In the genomic region with DNA sequence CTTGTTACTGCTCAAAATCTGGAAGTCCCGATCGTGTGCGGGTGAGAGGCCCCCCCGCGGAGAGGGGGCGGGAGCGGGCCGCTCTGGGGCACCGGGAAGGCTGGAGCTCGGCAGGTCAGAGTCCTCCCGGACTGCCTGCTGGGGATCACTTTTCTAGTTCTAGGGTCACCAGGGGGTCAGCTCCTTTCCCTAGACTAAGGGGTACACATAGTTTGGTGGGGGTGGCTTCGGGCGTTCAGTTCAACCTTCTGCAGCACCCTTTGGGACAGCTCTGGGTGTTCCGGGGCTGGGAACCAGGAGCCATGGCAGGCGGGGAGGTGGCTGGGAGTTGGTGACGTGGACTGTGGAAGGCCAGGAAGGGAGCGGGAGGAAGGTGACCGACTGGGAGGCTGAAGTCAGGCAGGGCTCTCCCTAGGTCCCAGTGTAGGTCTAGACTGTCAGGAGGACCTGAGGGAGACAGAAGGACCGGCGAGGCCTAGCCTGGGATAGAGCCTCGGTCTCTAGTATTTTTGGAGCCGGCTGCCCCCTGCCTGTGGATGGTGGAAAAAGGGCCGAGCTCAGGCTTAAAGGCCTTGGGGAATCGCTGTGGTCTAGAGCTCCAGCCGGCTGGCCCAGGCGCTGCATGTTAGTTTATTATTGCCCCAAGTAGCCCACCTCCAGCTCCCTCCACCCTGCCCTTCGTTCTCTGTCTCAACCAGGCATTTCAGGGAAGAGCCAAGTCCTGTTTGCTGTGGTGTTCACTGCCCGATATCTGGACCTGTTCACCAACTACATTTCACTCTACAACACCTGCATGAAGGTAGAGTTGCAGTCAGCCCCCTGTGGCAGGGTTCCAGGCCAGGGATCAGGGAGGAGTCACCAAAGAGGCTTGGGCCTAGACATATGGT, we compare ENCODE assay signal across 8 mouse cellular contexts. TPM values are rescaled to one million over a fixed set of nuclear protein-coding genes. Genes with fewer than 3 reads are reported as not detected.
DNase-seq lines count a peak whose midpoint lies in the region; ATAC-seq lines count a peak whose summit lies in the region.

No protein-coding gene starts in this region.

- H3K27ac ChIP-seq in intestine, embryonic 14.5 days (ENCODE audit: low read depth), result peak overlapping the region; percentile 81
- peak overlapping the region; percentile 82 for H3K27ac ChIP-seq in midbrain, embryonic 16.5 days (ENCODE audit: low read length)

- WGBS in intestine, embryonic 14.5 days, result 2% methylated on average over 28 of the region's 28 CpGs
- WGBS in midbrain, embryonic 16.5 days, result 3% methylated on average over 28 of the region's 28 CpGs

- peaks cover 34% of the 10 kb centered on the region for H3K27me3 ChIP-seq in intestine, embryonic 14.5 days (replicated peaks; ENCODE audit: control insufficient read depth, insufficient read depth, low read length)
- H3K27me3 ChIP-seq in midbrain, embryonic 16.5 days (ENCODE audit: control insufficient read depth, insufficient read depth, low read depth, low read length), result no peaks in the 10 kb centered on the region

- H3K4me1 ChIP-seq in intestine, embryonic 14.5 days (replicated peaks; ENCODE audit: control insufficient read depth, insufficient read depth, low read length), result peaks cover 27% of the 10 kb centered on the region
- peaks cover 33% of the 10 kb centered on the region for H3K4me1 ChIP-seq in midbrain, embryonic 16.5 days (ENCODE audit: control insufficient read depth, insufficient read depth, low read length)

- H3K4me3 ChIP-seq in intestine, embryonic 14.5 days (ENCODE audit: low read depth, low read length), result peak overlapping the region; percentile 75
- peak overlapping the region; percentile 80 for H3K4me3 ChIP-seq in midbrain, embryonic 16.5 days (ENCODE audit: low read depth, low read length)

- H3K9me3 ChIP-seq in intestine, embryonic 14.5 days (ENCODE audit: control insufficient read depth, low read length), result no peaks in the 10 kb centered on the region
- H3K9me3 ChIP-seq in midbrain, embryonic 16.5 days (replicated peaks; ENCODE audit: control insufficient read depth, low read length, poor library complexity, severe bottlenecking), result no peaks in the 10 kb centered on the region

- peak overlapping the region; percentile 92 for H3K4me2 ChIP-seq in intestine, embryonic 14.5 days (ENCODE audit: low read length)
- peak overlapping the region; percentile 66 for H3K4me2 ChIP-seq in midbrain, embryonic 16.5 days (ENCODE audit: low read length)

- peak overlapping the region; percentile 82 for H3K9ac ChIP-seq in intestine, embryonic 14.5 days (ENCODE audit: low read length)
- H3K9ac ChIP-seq in midbrain, embryonic 16.5 days (ENCODE audit: low read depth, low read length), result peak overlapping the region; percentile 96

- H3K36me3 ChIP-seq in intestine, embryonic 14.5 days (ENCODE audit: control insufficient read depth, insufficient read depth, low read length), result peaks cover 36% of the 10 kb centered on the region
- H3K36me3 ChIP-seq in midbrain, embryonic 16.5 days (ENCODE audit: control insufficient read depth, insufficient read depth, low read length), result peaks cover 16% of the 10 kb centered on the region

- peak; percentile 54 for ATAC-seq in common myeloid progenitor, adult 5-6 weeks (replicated peaks; ENCODE audit: low read depth, poor library complexity, severe bottlenecking)
- peak; percentile 57 for ATAC-seq in intestine, embryonic 14.5 days (replicated peaks; ENCODE audit: low FRiP score, low TSS enrichment, low read depth)
- peak; percentile 33 for ATAC-seq in midbrain, embryonic 16.5 days

- peak; percentile 36 to 55 for DNase-seq in left cerebral cortex, adult 18-20 months (ENCODE audit: low spot score in 2 of 2)
- no peak for DNase-seq in left cerebral cortex, adult 11 months (ENCODE audit: low spot score)
- peak; percentile 55 for DNase-seq in gastrocnemius, postnatal 25 days
- peak; percentile 79 for DNase-seq in intestine, embryonic 14.5 days (ENCODE audit: low spot score)
- DNase-seq in liver, result peak; percentile 66
- DNase-seq in spleen, postnatal 14 days (ENCODE audit: low spot score in 2 of 2), result peak; percentile 43 to 58

RNA-seq across cellular contexts. Expression of a gene that starts 0.7 kb away (rescaled TPM):
- total RNA-seq in left cerebral cortex, adult 18-20 months (2021), result 10 to 100 TPM; 69.0 to 76.2 TPM
- 51.8 and 75.5 TPM in 2 replicates for total RNA-seq in common myeloid progenitor, adult 5-6 weeks (2017)
- 10 to 100 TPM; 53.4 to 64.2 TPM for total RNA-seq in gastrocnemius, postnatal 25 days (2021)
- 120 and 124 TPM in 2 replicates for polyA plus RNA-seq in intestine, embryonic 14.5 days (2014; fragmentation: Nextera tagmentation; extraction: Ambion mirVana)
- polyA plus RNA-seq in midbrain, embryonic 16.5 days (2015; fragmentation: Nextera tagmentation; extraction: Ambion mirVana), result 52.2 and 55.0 TPM in 2 replicates

RNA-seq across cellular contexts. Expression of a gene that starts 4.9 kb away (rescaled TPM):
- 10 to 100 TPM; 10.7 to 10.9 TPM for total RNA-seq in left cerebral cortex, adult 18-20 months (2021)
- total RNA-seq in common myeloid progenitor, adult 5-6 weeks (2017), result 0.23 TPM in 1 of 2 replicates, not detected in the other
- total RNA-seq in gastrocnemius, postnatal 25 days (2021), result under 1 TPM; 0.32 to 0.46 TPM
- 0.24 and 0.37 TPM in 2 replicates for polyA plus RNA-seq in intestine, embryonic 14.5 days (2014; fragmentation: Nextera tagmentation; extraction: Ambion mirVana)
- polyA plus RNA-seq in midbrain, embryonic 16.5 days (2015; fragmentation: Nextera tagmentation; extraction: Ambion mirVana), result 3.4 and 4.8 TPM in 2 replicates

RNA-seq across cellular contexts. Expression of a gene that starts 23.2 kb away (rescaled TPM):
- total RNA-seq in left cerebral cortex, adult 18-20 months (2021), result not detected
- total RNA-seq in common myeloid progenitor, adult 5-6 weeks (2017), result 3.2 TPM in 1 of 2 replicates, not detected in the other
- total RNA-seq in gastrocnemius, postnatal 25 days (2021), result not detected
- 0.99 and 1.0 TPM in 2 replicates for polyA plus RNA-seq in intestine, embryonic 14.5 days (2014; fragmentation: Nextera tagmentation; extraction: Ambion mirVana)
- not detected in 2 replicates for polyA plus RNA-seq in midbrain, embryonic 16.5 days (2015; fragmentation: Nextera tagmentation; extraction: Ambion mirVana)

RNA-seq across cellular contexts. Expression of a gene that starts 23.4 kb away (rescaled TPM):
- total RNA-seq in left cerebral cortex, adult 18-20 months (2021), result 10 to 100 TPM; 20.9 to 22.0 TPM
- 8.1 and 9.1 TPM in 2 replicates for total RNA-seq in common myeloid progenitor, adult 5-6 weeks (2017)
- 10 to 100 TPM; 53.2 to 62.5 TPM for total RNA-seq in gastrocnemius, postnatal 25 days (2021)
- polyA plus RNA-seq in intestine, embryonic 14.5 days (2014; fragmentation: Nextera tagmentation; extraction: Ambion mirVana), result 3.9 and 4.3 TPM in 2 replicates
- 6.3 and 6.9 TPM in 2 replicates for polyA plus RNA-seq in midbrain, embryonic 16.5 days (2015; fragmentation: Nextera tagmentation; extraction: Ambion mirVana)

RNA-seq across cellular contexts. Expression of a gene that starts 42.6 kb away (rescaled TPM):
- 10 to 100 TPM; 20.1 to 23.2 TPM for total RNA-seq in left cerebral cortex, adult 18-20 months (2021)
- 26.9 and 27.6 TPM in 2 replicates for total RNA-seq in common myeloid progenitor, adult 5-6 weeks (2017)
- 10 to 100 TPM; 13.5 to 14.5 TPM for total RNA-seq in gastrocnemius, postnatal 25 days (2021)
- polyA plus RNA-seq in intestine, embryonic 14.5 days (2014; fragmentation: Nextera tagmentation; extraction: Ambion mirVana), result 86.9 and 95.1 TPM in 2 replicates
- 38.4 and 45.8 TPM in 2 replicates for polyA plus RNA-seq in midbrain, embryonic 16.5 days (2015; fragmentation: Nextera tagmentation; extraction: Ambion mirVana)
